Mouse (Mus musculus) kidney, embryonic 15.5 days (tissue): Measurements from ENCODE around the gene Cpa5. TPM values are rescaled to one million over a fixed set of nuclear protein-coding genes. Genes with fewer than 3 reads are reported as not detected.
A peak's percentile ranks its signal among the peaks of the same experiment; 100 is the strongest.

Source experiments
- ATAC-seq: fragments of 200-750 bp; cut with Nextera tagmentation; replicated peaks from 2 replicates; pipeline ENCODE4 v1.8.0; 2017; ENCODE audit warnings: moderate TSS enrichment; ENCODE audit not compliant: low FRiP score
- H3K27ac ChIP-seq: fragments of 300-500 bp; sonication (generic); 2 replicates; pipeline ENCODE4 v1.5.1; 2015; ENCODE audit warnings: mild to moderate bottlenecking, inconsistent platforms
- H3K27me3 ChIP-seq: fragments of 300-500 bp; sonication (generic); 2 replicates; pipeline ENCODE4 v1.6.1; 2015; ENCODE audit warnings: inconsistent platforms
- H3K36me3 ChIP-seq: fragments of 300-500 bp; sonication (generic); 2 replicates; pipeline ENCODE4 v1.6.1; 2015; ENCODE audit warnings: inconsistent platforms
- H3K4me1 ChIP-seq: fragments of 300-500 bp; sonication (generic); 2 replicates; pipeline ENCODE4 v1.6.1; 2015; ENCODE audit warnings: inconsistent platforms
- H3K4me2 ChIP-seq: fragments of 300-500 bp; sonication (generic); 2 replicates; pipeline ENCODE4 v1.6.1; 2015; ENCODE audit warnings: moderate library complexity, mild to moderate bottlenecking, inconsistent platforms
- H3K4me3 ChIP-seq: fragments of 300-500 bp; sonication (generic); replicated peaks from 2 replicates; pipeline ENCODE4 v1.5.1; 2015; ENCODE audit warnings: mild to moderate bottlenecking, inconsistent platforms
- H3K9ac ChIP-seq: fragments of 300-500 bp; sonication (generic); 2 replicates; pipeline ENCODE4 v1.6.1; 2015; ENCODE audit warnings: mild to moderate bottlenecking, inconsistent platforms
- H3K9me3 ChIP-seq: fragments of 300-500 bp; sonication (generic); replicated peaks from 2 replicates; pipeline ENCODE4 v1.6.1; 2016; ENCODE audit warnings: inconsistent platforms
- WGBS: fragments of 180-500 bp; shearing (Covaris S2); methylation state at CpG from one replicate; pipeline ENCODE4 v1.1.7; 2015; ENCODE audit warnings: mixed read lengths; 5-methylcytosine and 5-hydroxymethylcytosine counted together
- polyA plus RNA-seq: library from polyadenylated mRNA; unstranded; fragments of >200 nt; fragmentation: Nextera tagmentation; extraction: Ambion mirVana; gene quantifications from 2 replicates; pipeline ENCODE4 v1.2.1, GENCODE M21; 2015

Cpa5 gene
- polyA plus RNA-seq, 1 experiment from 2014 or later, result 0.40 TPM

DNA sequence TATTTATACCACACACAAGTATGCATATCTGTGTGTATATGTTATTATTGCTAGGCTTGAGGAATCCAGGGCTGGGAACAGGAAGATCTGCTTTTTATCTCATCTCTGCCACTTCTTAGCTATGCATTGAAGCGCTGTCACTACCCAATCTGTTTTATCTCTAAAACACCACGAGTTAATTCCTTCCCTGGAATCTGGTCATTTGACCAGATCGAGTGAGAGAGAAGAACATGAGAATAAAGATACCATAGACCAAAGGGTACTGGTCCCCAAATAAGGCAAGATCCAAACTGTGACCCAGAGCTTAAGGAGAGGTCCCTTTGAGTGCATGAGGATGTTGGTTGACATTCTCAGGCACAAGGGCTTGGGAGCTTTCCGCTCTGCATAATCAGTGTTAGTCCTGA lies 11.2 kb downstream of the Cpa5 start:
- Histone ChIP-seq H3K36me3 (no peaks in the 10 kb centered on the region), H3K9me3 (no peaks in the 10 kb centered on the region), H3K9ac (no peak overlapping the region), H3K27me3 (no peaks in the 10 kb centered on the region), H3K4me3 (no peak overlapping the region), H3K27ac (no peak overlapping the region), H3K4me1 (peaks cover 22% of the 10 kb centered on the region), H3K4me2 (no peak overlapping the region)
- no peak for ATAC-seq
- 72% methylated on average over 4 of the region's 4 CpGs for whole genome bisulfite sequencing

DNA sequence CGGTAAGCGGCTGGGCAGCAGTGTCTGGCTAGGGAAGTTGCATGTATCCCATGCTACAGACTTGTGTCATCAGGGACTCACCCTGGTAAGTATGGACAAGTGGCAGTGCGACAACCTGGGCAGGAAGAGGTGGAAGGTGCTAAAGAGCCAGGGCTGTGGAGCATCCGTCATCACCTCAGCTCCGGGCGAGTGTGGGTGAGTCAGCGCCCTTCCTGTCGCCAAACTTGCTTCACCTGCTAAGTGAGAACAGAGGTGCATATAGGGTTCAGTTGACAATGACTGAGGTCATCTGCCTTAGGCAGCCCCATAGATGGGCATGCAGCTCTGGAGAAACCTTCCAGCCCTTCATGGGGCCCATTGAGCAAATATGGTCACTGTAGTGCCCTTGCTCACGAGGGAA lies 14.0 kb downstream of the Cpa5 start:
- no peaks in the 10 kb centered on the region for H3K9me3 ChIP-seq
- H3K36me3 ChIP-seq, result no peaks in the 10 kb centered on the region
- H3K4me3 ChIP-seq, result no peak overlapping the region
- ATAC-seq, result no peak
- no peak overlapping the region for H3K9ac ChIP-seq
- peaks cover 7% of the 10 kb centered on the region for H3K4me1 ChIP-seq
- WGBS, result 93% methylated on average over 9 of the region's 9 CpGs
- no peaks in the 10 kb centered on the region for H3K27me3 ChIP-seq
- no peak overlapping the region for H3K27ac ChIP-seq
- no peak overlapping the region for H3K4me2 ChIP-seq

DNA sequence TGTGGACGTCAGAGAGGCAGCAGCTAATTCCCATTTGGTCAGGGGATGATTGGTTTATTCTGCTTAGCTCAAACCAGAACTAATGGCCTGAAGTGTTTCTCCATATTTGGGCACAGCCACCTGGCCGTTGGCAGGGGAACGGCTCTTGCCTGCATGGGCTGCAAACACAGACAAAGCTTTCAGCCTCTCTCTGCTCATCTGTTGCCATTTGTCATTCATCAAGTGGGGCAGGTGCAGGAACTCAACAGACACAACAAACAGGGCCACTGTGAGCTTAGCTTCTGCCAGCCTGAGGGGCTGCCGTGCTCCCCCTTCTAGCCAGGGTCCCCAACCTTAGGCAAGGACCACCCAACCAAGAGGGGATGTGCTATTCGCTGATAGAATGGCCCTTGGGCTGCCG lies 17.3 kb downstream of the Cpa5 start:
- no peak overlapping the region for H3K4me2 ChIP-seq
- no peak overlapping the region for H3K9ac ChIP-seq
- 25% methylated on average over 6 of the region's 6 CpGs for WGBS
- H3K27ac ChIP-seq, result 0 out of 2 replicates have a peak overlapping the region, but pooled peaks have one; percentile 9
- no peaks in the 10 kb centered on the region for H3K9me3 ChIP-seq
- H3K4me1 ChIP-seq, result peaks cover 14% of the 10 kb centered on the region
- no peak for ATAC-seq
- H3K4me3 ChIP-seq, result no peak overlapping the region
- H3K27me3 ChIP-seq, result no peaks in the 10 kb centered on the region
- no peaks in the 10 kb centered on the region for H3K36me3 ChIP-seq

DNA sequence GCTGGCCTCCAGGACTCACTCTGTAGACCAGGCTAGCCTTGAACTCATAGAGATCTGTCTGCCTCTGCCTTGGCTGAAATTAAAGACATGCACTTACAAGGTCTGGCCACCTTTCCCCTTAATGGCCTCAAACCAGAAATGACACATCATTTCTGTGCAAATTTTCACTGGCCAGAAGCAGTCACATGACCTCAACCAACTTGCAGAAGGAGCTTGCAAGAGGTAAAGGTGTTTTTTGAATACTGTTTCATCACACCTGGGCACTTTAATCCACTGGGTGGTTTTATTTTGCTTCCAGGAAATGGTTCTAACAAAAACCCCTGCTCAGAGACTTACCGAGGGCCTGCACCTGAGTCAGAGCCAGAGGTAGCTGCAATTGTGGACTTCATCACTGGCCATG lies 19.2 kb downstream of the Cpa5 start:
- Histone ChIP-seq H3K9me3 (no peaks in the 10 kb centered on the region), H3K4me2 (no peak overlapping the region), H3K4me1 (peaks cover 17% of the 10 kb centered on the region), H3K4me3 (no peak overlapping the region), H3K36me3 (no peaks in the 10 kb centered on the region), H3K9ac (no peak overlapping the region), H3K27ac (no peak overlapping the region), H3K27me3 (no peaks in the 10 kb centered on the region)
- 82% methylated on average over 1 of the region's 1 CpGs for WGBS
- ATAC-seq, result no peak

DNA sequence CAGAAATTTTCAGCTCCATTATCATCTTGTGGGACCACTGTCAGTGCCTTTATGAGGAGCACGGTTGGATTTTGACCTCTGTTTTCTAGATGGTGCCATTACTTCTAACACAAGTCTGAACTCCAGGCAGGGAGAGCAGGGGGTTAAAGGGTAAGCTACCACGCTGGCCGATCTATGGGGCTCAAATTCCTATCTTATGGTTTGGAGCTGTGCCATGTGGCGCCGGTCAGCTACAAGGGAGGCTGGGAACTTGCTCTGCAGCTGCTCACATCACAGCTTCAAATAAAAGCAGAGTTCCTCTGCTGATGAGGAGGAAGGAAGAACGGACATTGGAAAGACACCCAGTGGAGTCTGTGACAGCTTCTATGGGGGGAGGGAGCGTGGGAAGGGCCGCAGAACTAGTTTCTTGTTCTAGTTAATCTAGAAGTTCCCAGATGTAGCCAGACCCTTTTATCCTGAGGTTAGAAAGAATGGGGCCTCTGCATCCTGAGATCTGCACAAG lies 24.6 kb downstream of the Cpa5 start:
- Histone ChIP-seq H3K36me3 (no peaks in the 10 kb centered on the region), H3K9ac (no peak overlapping the region), H3K4me1 (peaks cover 37% of the 10 kb centered on the region), H3K4me3 (no peak overlapping the region), H3K27me3 (no peaks in the 10 kb centered on the region), H3K9me3 (no peaks in the 10 kb centered on the region), H3K4me2 (no peak overlapping the region), H3K27ac (peak overlapping the region; percentile 85)
- 18% methylated on average over 8 of the region's 8 CpGs for WGBS
- ATAC-seq, result no peak

DNA sequence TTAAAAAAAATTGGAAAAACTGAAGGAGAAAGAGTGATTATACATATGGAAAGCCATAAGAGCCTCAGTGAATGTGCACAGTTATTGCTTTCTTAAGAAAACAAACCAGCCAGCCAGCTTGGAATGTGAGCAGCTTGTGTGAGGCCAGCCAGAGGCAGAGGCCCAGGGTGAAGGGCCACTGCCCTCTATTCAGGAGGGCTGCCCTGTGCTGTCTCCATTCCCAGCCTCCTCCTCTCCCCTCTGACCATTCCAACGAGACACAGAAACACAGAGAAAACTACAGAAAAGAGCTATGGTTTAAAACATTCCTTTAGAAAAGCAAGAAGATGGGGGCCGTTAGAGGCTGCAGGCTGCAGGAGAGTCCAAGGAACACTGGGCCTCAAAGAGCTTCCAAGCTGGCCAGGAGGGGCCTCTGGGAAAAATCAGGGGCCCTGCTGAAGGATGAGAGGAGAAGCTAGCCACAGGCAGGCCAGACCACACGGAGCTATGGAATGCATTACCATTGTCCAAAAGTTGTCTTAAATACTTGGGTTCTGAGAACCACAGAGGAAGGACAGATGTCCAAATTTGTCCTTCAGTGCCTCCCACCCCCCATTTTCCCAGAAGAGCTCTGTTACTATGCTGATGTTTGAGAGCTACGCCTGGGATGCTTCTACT lies 25.5 kb downstream of the Cpa5 start:
- Histone ChIP-seq H3K4me3 (no peak overlapping the region), H3K9ac (no peak overlapping the region)

DNA sequence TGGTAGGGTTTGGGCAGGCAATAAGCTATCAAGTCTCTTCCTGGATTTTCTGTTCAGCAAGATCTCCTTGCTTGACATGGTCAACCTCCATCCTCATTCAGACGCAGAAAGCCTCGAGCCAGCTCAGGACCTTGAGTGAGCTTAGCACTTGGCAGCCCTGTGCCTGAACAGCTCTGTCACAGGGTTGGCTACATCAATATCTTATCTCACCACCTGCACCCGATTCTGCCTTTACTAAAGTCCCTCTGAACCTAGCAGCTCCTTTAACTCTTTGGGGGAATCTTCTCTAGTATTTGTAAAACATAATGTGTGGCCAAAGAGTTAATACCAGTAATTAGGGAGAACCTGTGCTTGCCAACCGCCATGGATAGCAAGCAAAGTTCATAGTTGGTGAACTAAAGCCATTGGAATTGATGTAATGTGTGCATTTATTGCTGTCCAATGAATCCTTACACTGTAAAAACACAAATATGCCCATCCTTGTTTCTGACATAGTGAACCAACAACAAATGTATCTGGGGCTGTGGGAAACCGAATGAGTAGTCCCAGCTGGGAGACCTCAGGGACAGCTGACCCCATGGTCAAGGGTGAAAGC lies 28.0 kb downstream of the Cpa5 start, which contains the start of gene Cpa1:
Gene Cpa1 (plus strand): TSS at position 545 of the 595 bp plus-strand sequence.
- no peaks in the 10 kb centered on the region for H3K36me3 ChIP-seq
- H3K9me3 ChIP-seq, result no peaks in the 10 kb centered on the region
- peak within 1 kb of the TSS; percentile 14; the same call in 1 of the 2 replicates for H3K27ac ChIP-seq
- WGBS, result 72% methylated on average over 5 of the region's 5 CpGs
- H3K4me3 ChIP-seq, result no peak within 1 kb of the TSS
- no peaks in the 10 kb centered on the region for H3K27me3 ChIP-seq
- no peak within 1 kb of the TSS for H3K9ac ChIP-seq
- no peak for ATAC-seq
- H3K4me2 ChIP-seq, result no peak within 1 kb of the TSS
- peaks cover 46% of the 10 kb centered on the region for H3K4me1 ChIP-seq

More for the DNA sequence above, 25.5 kb downstream of the Cpa5 start:
- Histone ChIP-seq H3K27me3 (no peaks in the 10 kb centered on the region), H3K4me1 (peaks cover 37% of the 10 kb centered on the region), H3K9me3 (no peaks in the 10 kb centered on the region), H3K4me2 (no peak overlapping the region), H3K27ac (peak overlapping the region; percentile 89), H3K36me3 (no peaks in the 10 kb centered on the region)
- WGBS, result 32% methylated on average over 4 of the region's 4 CpGs
- peak; percentile 80 for ATAC-seq

DNA sequence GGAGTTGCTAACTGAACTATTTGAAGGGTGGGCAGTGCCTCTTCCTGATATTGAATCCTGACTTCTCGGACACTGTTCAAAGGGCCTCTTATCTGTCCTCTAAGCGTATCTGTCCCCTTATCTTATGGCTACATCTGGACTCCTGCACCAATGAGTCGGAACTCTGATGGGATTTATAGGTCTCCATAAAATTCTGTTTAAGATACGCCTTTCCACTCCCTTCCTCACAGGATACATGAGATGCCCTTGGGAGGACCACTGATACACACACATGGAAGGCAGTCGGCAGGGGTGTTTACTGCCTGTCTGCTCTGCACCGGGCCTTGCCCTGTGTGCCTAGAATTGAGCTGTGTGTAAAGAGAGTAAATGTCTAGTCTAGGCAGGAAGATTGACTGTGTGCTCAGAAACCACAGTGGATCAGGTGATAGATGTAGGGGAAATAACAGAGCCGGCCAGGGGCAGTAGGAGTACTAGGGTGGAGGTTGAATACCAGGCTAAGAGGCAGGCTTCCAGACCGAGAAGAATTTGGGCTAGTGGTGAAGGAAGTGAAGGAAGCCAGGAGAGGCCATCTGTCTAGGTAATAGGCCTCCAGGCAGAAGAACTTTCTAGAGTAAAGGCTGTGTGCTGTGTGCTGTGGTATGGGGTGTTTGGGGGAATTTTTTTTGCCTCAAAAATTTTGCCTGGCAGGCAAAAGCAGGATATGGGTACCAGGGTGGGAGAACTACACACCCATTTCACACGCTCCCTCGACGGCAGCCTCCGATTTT lies 33.1 kb downstream of the Cpa5 start:
- Histone ChIP-seq H3K9me3 (no peaks in the 10 kb centered on the region), H3K27ac (peak overlapping the region; percentile 70), H3K4me1 (peaks cover 31% of the 10 kb centered on the region), H3K9ac (no peak overlapping the region), H3K36me3 (no peaks in the 10 kb centered on the region), H3K4me2 (no peak overlapping the region), H3K27me3 (no peaks in the 10 kb centered on the region), H3K4me3 (no peak overlapping the region)
- WGBS, result 32% methylated on average over 12 of the region's 12 CpGs
- ATAC-seq, result peak; percentile 64

DNA sequence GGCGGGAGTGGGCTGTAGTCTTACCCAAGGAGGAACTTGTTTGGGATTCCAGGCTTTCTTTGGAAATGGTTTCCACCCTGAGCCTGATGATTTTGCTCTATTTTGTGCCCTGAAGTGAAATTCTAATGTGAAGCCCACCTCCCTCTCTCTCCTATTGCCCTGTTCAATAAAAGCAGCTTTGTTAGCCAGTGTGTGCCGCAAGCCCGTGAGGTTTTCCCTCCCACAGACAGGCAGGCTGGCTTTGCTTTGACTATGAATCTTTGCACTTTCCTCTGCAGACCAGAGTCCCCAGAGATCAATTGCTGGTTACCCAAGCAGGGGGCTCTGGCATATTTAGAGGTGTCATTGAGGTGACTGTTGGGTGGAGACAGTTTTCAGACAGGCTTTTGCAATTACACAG lies 33.7 kb downstream of the Cpa5 start:
- peak overlapping the region; percentile 70 for H3K27ac ChIP-seq
- no peak overlapping the region for H3K9ac ChIP-seq
- no peak for ATAC-seq
- WGBS, result 61% methylated on average over 3 of the region's 3 CpGs
- H3K9me3 ChIP-seq, result no peaks in the 10 kb centered on the region
- H3K27me3 ChIP-seq, result no peaks in the 10 kb centered on the region
- no peak overlapping the region for H3K4me3 ChIP-seq
- H3K4me2 ChIP-seq, result no peak overlapping the region
- H3K36me3 ChIP-seq, result no peaks in the 10 kb centered on the region
- peaks cover 37% of the 10 kb centered on the region for H3K4me1 ChIP-seq

DNA sequence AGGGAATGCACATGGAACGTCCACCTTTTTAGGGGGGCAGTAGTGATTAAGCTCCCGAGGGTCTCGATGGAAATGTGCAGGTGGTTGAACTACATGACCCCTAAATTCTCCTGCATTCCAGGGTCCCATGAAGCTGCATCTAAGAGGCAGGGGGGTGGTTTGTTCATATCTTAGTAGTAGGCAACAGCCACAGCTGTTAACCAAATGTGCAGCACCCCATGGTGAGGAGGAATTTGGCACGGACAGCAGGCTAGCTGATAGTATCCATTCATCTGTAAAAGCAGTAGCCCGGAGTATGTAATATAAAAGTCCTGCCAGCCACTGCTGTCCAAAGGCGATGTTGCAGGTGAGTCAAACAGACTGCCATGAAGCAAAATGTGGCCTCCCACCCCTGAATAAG lies 34.6 kb downstream of the Cpa5 start:
- Histone ChIP-seq H3K27me3 (no peaks in the 10 kb centered on the region), H3K36me3 (no peaks in the 10 kb centered on the region), H3K4me2 (no peak overlapping the region), H3K4me3 (no peak overlapping the region), H3K4me1 (peaks cover 33% of the 10 kb centered on the region), H3K27ac (no peak overlapping the region), H3K9ac (no peak overlapping the region), H3K9me3 (no peaks in the 10 kb centered on the region)
- ATAC-seq, result no peak
- 81% methylated on average over 6 of the region's 6 CpGs for WGBS

DNA sequence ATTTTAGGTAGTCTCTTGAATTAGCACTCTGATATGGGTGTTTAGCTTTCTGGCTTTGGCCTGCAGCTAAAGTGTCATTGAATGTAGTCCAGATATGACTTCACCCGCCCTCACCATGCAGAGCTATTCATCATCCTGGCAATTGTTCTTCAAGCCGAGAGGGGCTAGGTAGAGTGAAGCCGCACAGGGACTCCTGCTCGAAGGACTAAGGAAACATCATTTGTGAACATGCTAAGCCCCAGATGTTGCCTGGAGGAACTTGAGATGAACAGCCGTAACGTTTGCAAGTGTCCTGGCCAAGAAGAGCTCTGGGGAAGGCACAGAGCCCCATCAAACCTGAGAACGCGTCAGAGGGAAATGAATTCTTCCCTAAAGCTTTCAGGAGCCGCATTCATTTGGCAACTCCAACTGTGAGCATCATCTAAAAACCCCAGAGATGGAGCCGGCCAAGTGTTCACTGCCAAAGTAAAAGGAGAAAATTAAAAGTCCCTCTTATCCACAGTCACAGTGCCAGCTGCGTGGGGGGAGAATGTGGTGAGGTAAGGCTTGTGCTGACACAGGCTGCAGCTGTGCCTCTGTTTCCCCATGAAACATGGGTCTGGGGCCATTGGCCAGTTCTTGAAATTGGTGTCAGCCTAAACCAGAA lies 39.0 kb downstream of the Cpa5 start:
- H3K36me3 ChIP-seq, result no peaks in the 10 kb centered on the region
- no peak overlapping the region for H3K4me2 ChIP-seq
- no peaks in the 10 kb centered on the region for H3K27me3 ChIP-seq
- no peak overlapping the region for H3K9ac ChIP-seq
- 69% methylated on average over 11 of the region's 11 CpGs for WGBS
- H3K4me1 ChIP-seq, result peaks cover 34% of the 10 kb centered on the region
- no peak for ATAC-seq
- H3K27ac ChIP-seq, result 0 out of 2 replicates have a peak overlapping the region, but pooled peaks have one; percentile 33
- H3K4me3 ChIP-seq, result no peak overlapping the region
- no peaks in the 10 kb centered on the region for H3K9me3 ChIP-seq
